Mouse (Mus musculus): ENCODE measurements at regions not wholly inside any gene's neighbourhood (a gene's known extent, or its start where the extent isn't known, plus 50 kb on each side); places are given as distances from the start of the nearest gene placed in this dataset.

DNA sequence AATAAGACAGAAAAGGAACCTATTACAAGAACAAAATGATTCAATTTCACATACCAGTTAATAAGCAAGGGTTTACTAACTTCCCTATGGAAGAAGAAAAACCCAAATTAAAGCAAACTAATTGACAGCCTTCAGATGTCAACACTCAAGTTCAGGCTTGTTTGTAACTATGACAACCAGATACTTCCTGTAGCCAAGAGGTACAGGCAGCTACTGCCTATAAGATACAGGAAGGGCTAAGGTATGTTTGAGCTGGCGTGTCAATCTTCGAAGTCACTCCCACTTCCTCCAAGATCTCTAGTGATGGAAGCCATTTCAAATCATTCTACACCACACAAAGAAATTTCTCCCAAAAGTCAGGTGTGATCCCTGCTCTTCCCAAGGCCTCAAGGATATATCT is 198.1 kb upstream of the Klf14 start:
- WGBS: 88% methylated on average over 2 of the region's 2 CpGs
- no peaks in the 10 kb centered on the region for H3K27me3 ChIP-seq (ENCODE audit: insufficient read depth, low read length)
- ATAC-seq (replicated peaks; ENCODE audit: low FRiP score, low read depth): no peak

DNA sequence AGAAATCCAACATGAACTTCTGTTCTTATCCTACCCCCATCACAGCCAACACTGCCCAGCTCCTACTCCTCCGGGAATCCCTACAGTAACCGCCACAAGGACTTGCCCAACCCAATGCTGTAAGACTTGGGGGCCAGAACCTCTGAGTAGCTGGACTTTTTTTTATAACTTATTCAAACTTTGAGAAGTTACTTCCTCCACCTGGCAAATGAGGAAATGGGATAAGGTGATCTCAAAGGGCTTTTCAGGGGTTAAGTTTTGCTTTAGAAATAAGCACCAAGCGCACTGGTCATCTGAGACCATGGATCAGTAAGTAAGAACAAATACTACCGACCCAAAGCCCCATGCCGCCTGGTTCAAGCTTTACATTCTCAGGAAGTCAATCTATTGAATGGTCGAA is 198.6 kb upstream of the Klf14 start:
- H3K4me3 ChIP-seq (replicated peaks; ENCODE audit: low read depth, low read length): no peak overlapping the region
- WGBS: 73% methylated on average over 6 of the region's 6 CpGs
- H3K4me2 ChIP-seq (ENCODE audit: low read length): no peak overlapping the region
- ATAC-seq (replicated peaks; ENCODE audit: low FRiP score, low read depth) (no peak), DNase-seq (ENCODE audit: low spot score) (no peak)
- H3K36me3 ChIP-seq (ENCODE audit: insufficient read depth, low read length): no peaks in the 10 kb centered on the region
- TF ChIP-seq CTCF (IDR thresholded peaks at IDR 0.05; ENCODE audit: low read depth): no peak
- no peaks in the 10 kb centered on the region for H3K27me3 ChIP-seq (ENCODE audit: insufficient read depth, low read length)
- no peaks in the 10 kb centered on the region for H3K9me3 ChIP-seq (replicated peaks; ENCODE audit: low read length)
- peaks cover 3% of the 10 kb centered on the region; the same call in 1 of the 2 replicates for H3K4me1 ChIP-seq (replicated peaks; ENCODE audit: insufficient read depth, low read length)
- no peak overlapping the region for H3K27ac ChIP-seq
- H3K9ac ChIP-seq (ENCODE audit: low read depth, low read length): no peak overlapping the region

More for the DNA sequence above, 198.1 kb upstream of the Klf14 start:
- Histone ChIP-seq H3K4me3 (replicated peaks; ENCODE audit: low read depth, low read length) (no peak overlapping the region), H3K9ac (ENCODE audit: low read depth, low read length) (no peak overlapping the region), H3K9me3 (replicated peaks; ENCODE audit: low read length) (no peaks in the 10 kb centered on the region), H3K4me2 (ENCODE audit: low read length) (no peak overlapping the region), H3K27ac (no peak overlapping the region), H3K36me3 (ENCODE audit: insufficient read depth, low read length) (no peaks in the 10 kb centered on the region), H3K4me1 (replicated peaks; ENCODE audit: insufficient read depth, low read length) (peaks cover 3% of the 10 kb centered on the region; the same call in 1 of the 2 replicates)
- no peak for TF ChIP-seq CTCF (IDR thresholded peaks at IDR 0.05; ENCODE audit: low read depth)
- DNase-seq (ENCODE audit: low spot score): no peak

GRCm38 (mm10) chr6:31158648-31159047 is 199.8 kb upstream of the Klf14 start:
- Histone ChIP-seq H3K9ac (ENCODE audit: low read depth, low read length) (no peak overlapping the region), H3K4me2 (ENCODE audit: low read length) (no peak overlapping the region), H3K4me1 (replicated peaks; ENCODE audit: insufficient read depth, low read length) (peaks cover 3% of the 10 kb centered on the region; the same call in 1 of the 2 replicates), H3K36me3 (ENCODE audit: insufficient read depth, low read length) (no peaks in the 10 kb centered on the region), H3K9me3 (replicated peaks; ENCODE audit: low read length) (no peaks in the 10 kb centered on the region), H3K27ac (no peak overlapping the region), H3K4me3 (replicated peaks; ENCODE audit: low read depth, low read length) (no peak overlapping the region), H3K27me3 (ENCODE audit: insufficient read depth, low read length) (no peaks in the 10 kb centered on the region)
- 66% methylated on average over 7 of the region's 7 CpGs for WGBS
- DNase-seq (ENCODE audit: low spot score) (no peak), ATAC-seq (replicated peaks; ENCODE audit: low FRiP score, low read depth) (no peak)
- no peak for TF ChIP-seq CTCF (IDR thresholded peaks at IDR 0.05; ENCODE audit: low read depth)

GRCm38 (mm10) chr6:31159240-31159639 is 200.4 kb upstream of the Klf14 start:
- no peaks in the 10 kb centered on the region for H3K27me3 ChIP-seq (ENCODE audit: insufficient read depth, low read length)
- no peaks in the 10 kb centered on the region for H3K36me3 ChIP-seq (ENCODE audit: insufficient read depth, low read length)
- peak overlapping the region; percentile 32 for H3K4me2 ChIP-seq (ENCODE audit: low read length)
- H3K4me1 ChIP-seq (replicated peaks; ENCODE audit: insufficient read depth, low read length): peaks cover 3% of the 10 kb centered on the region; the same call in 1 of the 2 replicates
- H3K9me3 ChIP-seq (replicated peaks; ENCODE audit: low read length): no peaks in the 10 kb centered on the region
- TF ChIP-seq CTCF (IDR thresholded peaks at IDR 0.05; ENCODE audit: low read depth): no peak
- no peak overlapping the region for H3K27ac ChIP-seq
- DNase-seq (ENCODE audit: low spot score) (peak; percentile 28), ATAC-seq (replicated peaks; ENCODE audit: low FRiP score, low read depth) (no peak)
- 23% methylated on average over 8 of the region's 8 CpGs for WGBS
- H3K9ac ChIP-seq (ENCODE audit: low read depth, low read length): no peak overlapping the region
- H3K4me3 ChIP-seq (replicated peaks; ENCODE audit: low read depth, low read length): no peak overlapping the region

DNA sequence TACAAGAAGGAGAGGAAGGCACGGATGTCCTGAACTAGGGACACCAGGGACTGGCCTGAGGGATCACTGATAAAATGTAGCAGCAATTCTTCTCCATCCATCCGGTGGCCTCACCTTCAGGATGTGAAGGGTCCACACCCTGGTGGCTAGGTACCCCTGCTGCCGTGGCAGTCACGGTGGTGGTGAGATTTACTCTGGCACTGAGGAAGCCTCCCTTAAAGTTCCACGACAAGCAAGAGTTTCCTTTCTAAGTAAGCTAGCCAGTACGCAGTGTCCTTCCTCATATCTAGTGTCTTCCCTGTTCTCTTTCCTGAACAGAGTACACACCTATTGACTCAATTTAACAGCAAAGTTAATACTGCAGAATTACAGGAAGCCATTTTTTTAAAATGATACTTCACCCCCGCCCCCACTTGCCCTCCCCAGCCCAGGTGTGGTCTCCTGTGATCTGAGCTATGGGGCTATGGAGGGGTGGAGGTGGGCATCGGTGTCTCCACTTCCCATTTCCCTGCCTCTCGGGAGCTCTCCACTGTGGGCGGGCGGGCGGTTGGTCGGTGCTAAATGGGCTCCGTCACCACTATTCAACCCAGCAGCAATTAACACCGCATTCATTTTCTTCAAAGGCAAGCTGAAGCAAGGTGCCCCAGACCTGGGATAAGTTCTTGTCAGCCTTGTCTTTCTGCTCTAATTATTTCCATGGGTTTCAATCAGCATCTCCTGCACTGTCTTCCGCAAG is 201.2 kb upstream of the Klf14 start:
- H3K27me3 ChIP-seq (ENCODE audit: insufficient read depth, low read length): no peaks in the 10 kb centered on the region
- TF ChIP-seq CTCF (IDR thresholded peaks at IDR 0.05; ENCODE audit: low read depth): no peak
- ATAC-seq (replicated peaks; ENCODE audit: low FRiP score, low read depth): no peak
- H3K36me3 ChIP-seq (ENCODE audit: insufficient read depth, low read length): no peaks in the 10 kb centered on the region
- whole genome bisulfite sequencing: 51% methylated on average over 16 of the region's 16 CpGs
- H3K4me3 ChIP-seq (replicated peaks; ENCODE audit: low read depth, low read length): no peak overlapping the region
- H3K4me2 ChIP-seq (ENCODE audit: low read length): peak overlapping the region; percentile 32; the same call in 1 of the 2 replicates
- no peak overlapping the region for H3K9ac ChIP-seq (ENCODE audit: low read depth, low read length)
- no peak overlapping the region for H3K27ac ChIP-seq
- DNase-seq (ENCODE audit: low spot score): no peak
- H3K9me3 ChIP-seq (replicated peaks; ENCODE audit: low read length): no peaks in the 10 kb centered on the region
- peaks cover 3% of the 10 kb centered on the region; the same call in 1 of the 2 replicates for H3K4me1 ChIP-seq (replicated peaks; ENCODE audit: insufficient read depth, low read length)

- DNase-seq (ENCODE audit: low spot score) (no peak), ATAC-seq (replicated peaks; ENCODE audit: low FRiP score, low read depth) (no peak)
- H3K27me3 ChIP-seq (ENCODE audit: insufficient read depth, low read length): no peaks in the 10 kb centered on the region
- WGBS: 81% methylated on average over 22 of the region's 22 CpGs
- no peak overlapping the region for H3K4me3 ChIP-seq (replicated peaks; ENCODE audit: low read depth, low read length)
- H3K4me2 ChIP-seq (ENCODE audit: low read length): no peak overlapping the region
- H3K9ac ChIP-seq (ENCODE audit: low read depth, low read length): no peak overlapping the region
- H3K4me1 ChIP-seq (replicated peaks; ENCODE audit: insufficient read depth, low read length): peaks cover 3% of the 10 kb centered on the region; the same call in 1 of the 2 replicates
- TF ChIP-seq CTCF (IDR thresholded peaks at IDR 0.05; ENCODE audit: low read depth): no peak
- no peak overlapping the region for H3K27ac ChIP-seq
- no peaks in the 10 kb centered on the region for H3K36me3 ChIP-seq (ENCODE audit: insufficient read depth, low read length)
- H3K9me3 ChIP-seq (replicated peaks; ENCODE audit: low read length): no peaks in the 10 kb centered on the region
Measured at GRCm38 (mm10) chr6:31161445-31162340, 202.8 kb upstream of the Klf14 start.

All from kidney, postnatal 0 days (tissue).